Mouse (Mus musculus) ES-E14 (cell line): ENCODE data around the gene Kcns3. TPM values are rescaled to one million over a fixed set of nuclear protein-coding genes. Genes with fewer than 3 reads are reported as not detected.

Experiments used
- DNase-seq: peaks from one replicate; pipeline ENCODE4 v3.0.0-alpha.2; 2013; ENCODE audit warnings: low read depth, low spot score
- H3K27ac ChIP-seq: 2 replicates; pipeline ENCODE4 v1.5.1; 2012; ENCODE audit warnings: low read depth, mild to moderate bottlenecking, low read length, moderate library complexity, mixed read lengths; ENCODE audit not compliant: poor library complexity, insufficient read depth, severe bottlenecking
- H3K36me3 ChIP-seq: 2 replicates; pipeline ENCODE4 v1.6.1; 2012; ENCODE audit warnings: mild to moderate bottlenecking, low read length, moderate library complexity, mixed read lengths; ENCODE audit not compliant: control insufficient read depth, poor library complexity, insufficient read depth, severe bottlenecking
- H3K4me1 ChIP-seq, 2 experiments: fragments of 150-350 bp in 1 of 2; sonication (generic) in 1 of 2; 2 replicates each; pipeline ENCODE4 v1.6.1; 2012; ENCODE audit warnings: low read length in 2 of 2, mild to moderate bottlenecking in 1 of 2, mixed read lengths in 1 of 2; ENCODE audit not compliant: control insufficient read depth in 2 of 2, insufficient read depth in 2 of 2, poor library complexity in 1 of 2
- H3K4me3 ChIP-seq, 2 experiments: fragments of 150-350 bp in 1 of 2; sonication (generic) in 1 of 2; 2 replicates each; pipeline ENCODE4 v1.5.1; 2012; ENCODE audit warnings: low read length in 2 of 2, low read depth in 1 of 2, mild to moderate bottlenecking in 1 of 2, mixed read lengths in 1 of 2; ENCODE audit not compliant: insufficient read depth in 1 of 2, poor library complexity in 1 of 2, severe bottlenecking in 1 of 2
- H3K9ac ChIP-seq: 2 replicates; pipeline ENCODE4 v1.6.1; 2012; ENCODE audit warnings: low read depth, mild to moderate bottlenecking, low read length, mixed read lengths; ENCODE audit not compliant: poor library complexity, insufficient read depth, severe bottlenecking
- H3K9me3 ChIP-seq: fragments of 150-350 bp; sonication (generic); 2 replicates; pipeline ENCODE4 v1.6.1; 2012; ENCODE audit warnings: low read depth, mild to moderate bottlenecking, low read length; ENCODE audit not compliant: control insufficient read depth, insufficient read depth
- CHD2 ChIP-seq: IDR thresholded peaks from 2 replicates; pipeline ENCODE4 v1.6.1; 2014; ENCODE audit warnings: mild to moderate bottlenecking, low read depth, low read length, inconsistent platforms
- HCFC1 ChIP-seq: IDR thresholded peaks from 2 replicates; pipeline ENCODE4 v1.6.1; 2012; ENCODE audit warnings: low read length, inconsistent platforms, borderline replicate concordance; ENCODE audit not compliant: insufficient read depth
- MAFK ChIP-seq: IDR thresholded peaks from 2 replicates; pipeline ENCODE4 v1.6.1; 2014; ENCODE audit warnings: mild to moderate bottlenecking, low read depth, low read length, inconsistent platforms; ENCODE audit not compliant: insufficient read depth
- ZC3H11A ChIP-seq: IDR thresholded peaks from 2 replicates; pipeline ENCODE4 v1.6.1; 2012; ENCODE audit warnings: low read depth, mild to moderate bottlenecking, inconsistent platforms, low read length, borderline replicate concordance
- ZNF384 ChIP-seq: IDR thresholded peaks from 2 replicates; pipeline ENCODE4 v1.6.1; 2012; ENCODE audit warnings: low read depth, low read length, inconsistent platforms
- in situ Hi-C, 2 experiments: fragments of 600-800 bp; cut with MboI; formaldehyde crosslinking; loops; one replicate each; pipeline ENCODE4 v1.15.1; 2025; ENCODE audit warnings: low sequenced_read_pairs in 2 of 2, inconsistent platforms in 1 of 2; ENCODE audit not compliant: unreplicated experiment in 2 of 2
- total RNA-seq: library from RNA; depleted of rRNA; stranded (reverse); fragments of 300-350 nt; gene quantifications from 2 replicates; pipeline ENCODE4 v1.2.3, GENCODE M21; 2012; rRNA removed

The Kcns3 gene
- 2.5 and 2.6 TPM in 2 replicates for total RNA-seq

DNA sequence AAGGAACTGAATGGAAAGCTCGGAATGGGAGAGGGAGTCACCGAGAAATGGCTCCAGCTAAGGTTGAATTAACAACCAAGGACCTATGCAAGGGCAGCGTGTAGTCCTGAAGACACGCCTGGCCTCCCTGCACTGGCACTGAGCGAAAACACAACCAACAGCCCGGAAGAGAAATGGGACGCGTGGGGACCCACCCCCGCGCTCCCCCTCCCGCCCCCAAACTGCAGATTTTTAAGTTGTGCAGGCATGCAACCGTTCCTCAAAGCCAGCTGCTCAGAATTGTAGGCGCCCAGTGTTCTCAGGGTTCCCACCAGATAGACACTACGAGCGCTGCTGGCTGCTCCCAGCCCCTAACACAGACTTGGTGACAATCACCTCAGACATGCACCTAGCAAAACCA is at the start of gene Kcns3:
Kcns3 (minus strand) TSS at position 42 of the 400 bp plus-strand sequence.
- Histone ChIP-seq H3K4me3 (peak within 1 kb of the TSS; percentile 69 to 83), H3K9ac (peak within 1 kb of the TSS; percentile 63), H3K9me3 (no peaks in the 10 kb centered on the region), H3K27ac (no peak within 1 kb of the TSS), H3K4me1 (peaks cover 2 to 6% of the 10 kb centered on the region in 2 experiments; a peak in 1 of 4 replicates), H3K36me3 (no peaks in the 10 kb centered on the region)
- TF ChIP-seq HCFC1 (no peak), ZNF384 (no peak), ZC3H11A (no peak), CHD2 (no peak), MAFK (no peak)
- in situ Hi-C loops = loop anchor here in 1 of 2 experiments (25.0 kb wide), 2 partner anchors 339 to 1564 kb away; no protein-coding TSS in a partner anchor
- DNase-seq = no peak

DNA sequence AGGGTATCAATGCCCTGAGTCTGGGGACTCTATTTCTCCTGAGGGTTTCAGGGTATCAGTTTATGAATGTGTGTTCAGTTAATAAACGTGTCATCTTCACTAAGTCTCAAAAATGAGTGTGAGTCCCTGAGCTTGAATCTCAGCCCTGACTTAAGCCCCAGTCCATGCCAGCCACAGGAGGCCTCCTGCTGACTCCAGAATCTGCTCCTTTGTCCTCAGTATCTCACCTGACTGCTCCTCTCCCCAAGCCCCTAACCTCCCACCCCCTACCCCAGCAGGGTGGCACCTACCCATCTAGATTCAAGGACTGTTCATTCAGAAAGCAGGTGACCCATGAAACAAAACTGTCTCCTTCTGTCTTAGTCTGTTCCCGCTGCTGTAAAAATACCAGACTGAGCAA is 47.7 kb upstream of the Kcns3 start:
- in situ Hi-C loops = loop anchor here in 1 of 2 experiments (25.0 kb wide), 2 partner anchors 336 to 586 kb away; no protein-coding TSS in a partner anchor
- TF ChIP-seq ZNF384 = no peak

DNA sequence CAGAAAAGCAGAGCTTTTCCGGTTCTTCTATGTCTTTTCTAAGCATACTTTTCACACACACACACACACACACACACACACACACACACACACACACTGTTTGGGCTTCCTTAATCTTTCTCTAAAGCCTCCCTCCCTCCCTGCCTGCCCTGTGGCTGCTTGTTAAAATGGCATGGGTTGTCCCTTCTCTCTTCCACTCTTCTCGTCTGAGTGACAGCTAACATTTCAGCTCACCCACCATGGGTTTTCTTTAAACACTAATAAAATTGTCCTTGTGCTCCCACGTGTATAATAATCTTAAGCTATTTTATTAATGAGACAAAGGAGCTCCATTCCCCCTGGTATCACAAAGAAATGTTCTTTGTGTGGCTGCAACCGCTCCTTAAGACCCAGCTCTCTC is 47.2 kb upstream of the Kcns3 start:
- in situ Hi-C loops = loop anchor here in 1 of 2 experiments (25.0 kb wide), 2 partner anchors 336 to 586 kb away; no protein-coding TSS in a partner anchor
- Histone ChIP-seq H3K9ac (no peak overlapping the region), H3K4me3 (no peak overlapping the region), H3K27ac (peak overlapping the region; percentile 49; the same call in 1 of the 2 replicates), H3K36me3 (no peaks in the 10 kb centered on the region), H3K9me3 (no peaks in the 10 kb centered on the region), H3K4me1 (peaks cover 4 to 18% of the 10 kb centered on the region in 2 experiments; a peak in 3 of 4 replicates)
- no peak for DNase-seq
- no peak for TF ChIP-seq ZC3H11A
- TF ChIP-seq MAFK = no peak
- no peak for TF ChIP-seq CHD2
- TF ChIP-seq ZNF384 = no peak
- no peak for TF ChIP-seq HCFC1

More for the DNA sequence above, 47.7 kb upstream of the Kcns3 start:
- Histone ChIP-seq H3K36me3 (no peaks in the 10 kb centered on the region), H3K4me3 (no peak overlapping the region), H3K9me3 (no peaks in the 10 kb centered on the region), H3K4me1 (peaks cover 4 to 18% of the 10 kb centered on the region in 2 experiments; a peak in 3 of 4 replicates), H3K27ac (peak overlapping the region; percentile 9; the same call in 1 of the 2 replicates), H3K9ac (no peak overlapping the region)
- peak; percentile 47 for DNase-seq

DNA sequence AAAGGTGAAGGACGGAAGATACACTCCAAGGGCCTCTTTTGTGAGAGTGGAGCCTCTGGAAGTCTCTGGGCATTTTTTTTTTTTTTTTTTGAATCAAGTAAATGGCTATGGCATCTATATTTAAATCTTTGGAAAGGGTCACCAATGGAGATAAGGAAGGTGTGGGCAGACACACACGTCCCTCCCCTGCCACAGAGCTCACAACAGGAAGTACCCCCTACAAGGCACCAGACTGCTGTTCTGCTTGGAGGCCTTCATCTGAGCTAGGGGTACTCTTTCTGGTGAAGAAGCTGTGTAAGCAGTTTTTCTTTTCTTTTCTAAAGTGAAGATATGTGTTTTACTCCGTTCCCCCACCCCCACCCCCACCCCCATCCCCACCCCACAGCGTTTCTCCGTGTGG is 46.0 kb upstream of the Kcns3 start:
- H3K36me3 ChIP-seq = no peaks in the 10 kb centered on the region
- H3K9me3 ChIP-seq = no peaks in the 10 kb centered on the region
- peaks cover 4 to 18% of the 10 kb centered on the region in 2 experiments; a peak in 3 of 4 replicates for H3K4me1 ChIP-seq
- no peak for TF ChIP-seq ZNF384
- TF ChIP-seq CHD2 = no peak
- TF ChIP-seq MAFK = no peak
- no peak for TF ChIP-seq HCFC1
- TF ChIP-seq ZC3H11A = no peak
- in situ Hi-C loops = loop anchor here in 1 of 2 experiments (25.0 kb wide), 2 partner anchors 335 to 585 kb away; no protein-coding TSS in a partner anchor
- H3K9ac ChIP-seq = no peak overlapping the region
- H3K4me3 ChIP-seq = no peak overlapping the region
- no peak overlapping the region; the same call in 1 of the 2 replicates for H3K27ac ChIP-seq
- no peak for DNase-seq

DNA sequence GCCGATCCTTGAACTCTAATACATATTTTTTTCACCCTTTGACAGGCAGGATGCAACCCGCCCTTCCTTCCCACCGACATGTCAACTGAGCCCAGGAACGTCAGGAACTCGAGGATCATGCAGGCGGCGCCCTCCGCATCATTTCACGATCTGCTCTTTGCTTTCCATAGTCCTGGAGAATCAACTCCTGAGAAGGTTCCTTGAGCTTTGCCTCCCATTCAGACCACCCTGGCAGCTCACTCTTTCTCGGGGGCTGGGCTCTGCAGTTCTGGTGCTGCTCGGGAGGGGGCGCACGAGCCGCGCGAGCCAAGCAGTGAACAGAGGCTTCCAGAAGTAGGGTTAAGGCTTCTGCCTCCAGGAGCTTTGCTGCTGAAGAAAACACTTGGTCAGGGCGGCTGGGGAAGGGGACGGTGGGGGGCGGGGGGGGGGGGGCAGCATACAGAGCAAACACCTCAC is 45.3 kb upstream of the Kcns3 start:
- H3K9me3 ChIP-seq = no peaks in the 10 kb centered on the region
- in situ Hi-C loops = loop anchor here in 1 of 2 experiments (25.0 kb wide), 2 partner anchors 334 to 584 kb away; no protein-coding TSS in a partner anchor
- TF ChIP-seq HCFC1 (no peak), ZNF384 (no peak), ZC3H11A (peak; percentile 82; the same call in 1 of the 2 replicates), MAFK (no peak)
- H3K9ac ChIP-seq = no peak overlapping the region
- H3K4me1 ChIP-seq = peaks cover 4 to 18% of the 10 kb centered on the region in 2 experiments; a peak in 3 of 4 replicates
- DNase-seq = peak; percentile 54
- no peak overlapping the region for H3K27ac ChIP-seq
- H3K4me3 ChIP-seq = no peak overlapping the region
- no peaks in the 10 kb centered on the region for H3K36me3 ChIP-seq
